Comparison of ENCODE assay signal across 8 mouse cellular contexts in the genomic region with DNA sequence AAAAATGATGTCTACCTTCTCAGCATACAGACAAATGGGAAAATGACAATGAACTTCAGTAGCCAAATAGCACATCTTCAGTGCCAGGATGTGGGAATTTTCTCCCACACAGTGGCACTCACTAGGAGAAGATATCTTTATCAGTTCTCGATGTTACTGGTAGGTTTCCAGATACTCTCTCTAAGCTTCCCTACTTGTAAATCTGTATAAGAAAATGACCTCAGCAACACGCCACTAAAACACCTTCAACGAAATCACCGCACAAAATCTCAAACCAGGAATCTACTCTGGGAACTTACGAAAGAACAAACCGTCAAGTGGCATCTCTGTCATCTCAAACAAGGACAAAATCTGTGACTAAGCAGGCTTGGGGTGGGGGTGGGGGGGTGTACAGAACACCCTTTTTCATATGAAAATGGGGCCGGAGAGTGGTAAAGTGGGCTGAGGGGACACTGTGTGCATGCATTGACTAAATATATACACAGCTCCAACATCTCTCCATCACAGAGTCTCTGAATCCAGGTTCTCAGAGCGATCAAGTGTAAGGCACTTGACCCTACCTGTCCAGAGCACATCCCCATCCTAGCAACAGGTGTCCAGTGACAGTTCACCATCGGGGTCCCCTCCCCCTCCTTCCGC.
DNase-seq lines count a peak whose midpoint lies in the region; ATAC-seq and TF ChIP-seq lines count a peak whose summit lies in the region.

No protein-coding gene starts in this region.

- no peak for TF ChIP-seq CTCF in heart, postnatal 0 days (IDR thresholded peaks at IDR 0.05; ENCODE audit: low read depth)

- peak overlapping the region; percentile 76 for H3K27ac ChIP-seq in heart, postnatal 0 days (ENCODE audit: low read depth)
- peak overlapping the region; percentile 96 for H3K27ac ChIP-seq in hindbrain, embryonic 10.5 days
- H3K27ac ChIP-seq in midbrain, embryonic 12.5 days (replicated peaks), result 0 out of 2 replicates have a peak overlapping the region, but pooled peaks have one; percentile 62

- peak overlapping the region; percentile 92 for H3K4me3 ChIP-seq in heart, postnatal 0 days (ENCODE audit: low read depth, low read length)
- peak overlapping the region; percentile 94 for H3K4me3 ChIP-seq in hindbrain, embryonic 10.5 days
- peak overlapping the region; percentile 79 for H3K4me3 ChIP-seq in midbrain, embryonic 12.5 days

- H3K4me2 ChIP-seq in heart, postnatal 0 days (ENCODE audit: low read depth, low read length), result peak overlapping the region; percentile 92
- peak overlapping the region; percentile 89 for H3K4me2 ChIP-seq in midbrain, embryonic 12.5 days (replicated peaks)

- no peak for DNase-seq in heart, postnatal 0 days (ENCODE audit: low spot score)
- no peak for DNase-seq in heart, postnatal 14 days
- peak; percentile 24 for DNase-seq in Muller cell, postnatal 12 days (ENCODE audit: inconsistent ontology term)
- DNase-seq in hindbrain, embryonic 10.5 days (ENCODE audit: low spot score), result no peak
- DNase-seq in right cerebral cortex, postnatal 36 days (ENCODE audit: low spot score in 2 of 2), result no peak
- no peak for DNase-seq in gastrocnemius, adult 8-10 months (ENCODE audit: low spot score in 2 of 2)
- no peak for DNase-seq in kidney, postnatal 25 days

- intact Hi-C loops in heart, postnatal 14 days (cut with DNase I), result loop anchor here (5.0 kb wide), 2 partner anchors 34 to 64 kb away; partner anchors contain the start of genes Fzd4 and Tmem135

- WGBS in heart, postnatal 0 days, result 10% methylated on average over 10 of the region's 10 CpGs
- 49% methylated on average over 10 of the region's 10 CpGs for WGBS in hindbrain, embryonic 10.5 days
- 47% methylated on average over 10 of the region's 10 CpGs for WGBS in midbrain, embryonic 12.5 days

- H3K9me3 ChIP-seq in heart, postnatal 0 days (replicated peaks; ENCODE audit: control insufficient read depth, low read length), result no peaks in the 10 kb centered on the region
- H3K9me3 ChIP-seq in hindbrain, embryonic 10.5 days, result no peaks in the 10 kb centered on the region
- no peaks in the 10 kb centered on the region for H3K9me3 ChIP-seq in midbrain, embryonic 12.5 days

- H3K36me3 ChIP-seq in heart, postnatal 0 days (replicated peaks; ENCODE audit: control insufficient read depth, insufficient read depth, low read length), result no peaks in the 10 kb centered on the region
- H3K36me3 ChIP-seq in hindbrain, embryonic 10.5 days, result no peaks in the 10 kb centered on the region
- H3K36me3 ChIP-seq in midbrain, embryonic 12.5 days, result no peaks in the 10 kb centered on the region

- H3K9ac ChIP-seq in heart, postnatal 0 days (replicated peaks; ENCODE audit: low read depth, low read length), result peak overlapping the region; percentile 87
- H3K9ac ChIP-seq in midbrain, embryonic 12.5 days (replicated peaks), result peak overlapping the region; percentile 75

- H3K27me3 ChIP-seq in heart, postnatal 0 days (ENCODE audit: control insufficient read depth, insufficient read depth, low read length), result no peaks in the 10 kb centered on the region
- no peaks in the 10 kb centered on the region for H3K27me3 ChIP-seq in hindbrain, embryonic 10.5 days (ENCODE audit: insufficient read depth, poor library complexity, severe bottlenecking)
- no peaks in the 10 kb centered on the region for H3K27me3 ChIP-seq in midbrain, embryonic 12.5 days

- peaks cover 17% of the 10 kb centered on the region for H3K4me1 ChIP-seq in heart, postnatal 0 days (ENCODE audit: control insufficient read depth, insufficient read depth)
- H3K4me1 ChIP-seq in hindbrain, embryonic 10.5 days (replicated peaks), result peaks cover 25% of the 10 kb centered on the region
- peaks cover 18% of the 10 kb centered on the region for H3K4me1 ChIP-seq in midbrain, embryonic 12.5 days

- no peak; the same call in 1 of the 2 replicates for ATAC-seq in heart, postnatal 0 days (ENCODE audit: insufficient read depth, low read depth)
- ATAC-seq in midbrain, embryonic 12.5 days (ENCODE audit: low FRiP score, low read depth), result peak; percentile 52; the same call in 1 of the 2 replicates

- no peak for TF ChIP-seq EP300 in heart, postnatal 0 days (IDR thresholded peaks at IDR 0.05; ENCODE audit: low read depth)
